Mouse (Mus musculus) hematopoietic stem cell, adult 5-6 weeks (primary cell): ENCODE data around the gene Snca. TPM values are rescaled to one million over a fixed set of nuclear protein-coding genes. Genes with fewer than 3 reads are reported as not detected.

Source experiments
- ATAC-seq, 2 experiments: fragments of 125-278 bp in 1 of 2; replicated peaks in 1 of 2; 2 replicates each; pipeline ENCODE4 v1.8.0; 2016 to 2017; ENCODE audit warnings: inconsistent platforms in 2 of 2, mild to moderate bottlenecking in 2 of 2, moderate number of reproducible peaks in 2 of 2, low read depth in 1 of 2, moderate TSS enrichment in 1 of 2; ENCODE audit not compliant: low FRiP score in 2 of 2, poor library complexity in 2 of 2, severe bottlenecking in 2 of 2, insufficient read depth in 1 of 2, low TSS enrichment in 1 of 2
- total RNA-seq: library from RNA; stranded (forward); fragments of 172-1452, 232-1000 nt; gene quantifications from 2 replicates; pipeline ENCODE4 v1.2.3, GENCODE M21; 2017

Snca gene
- total RNA-seq, 1 experiment from 2014 or later: 12.9 TPM

DNA sequence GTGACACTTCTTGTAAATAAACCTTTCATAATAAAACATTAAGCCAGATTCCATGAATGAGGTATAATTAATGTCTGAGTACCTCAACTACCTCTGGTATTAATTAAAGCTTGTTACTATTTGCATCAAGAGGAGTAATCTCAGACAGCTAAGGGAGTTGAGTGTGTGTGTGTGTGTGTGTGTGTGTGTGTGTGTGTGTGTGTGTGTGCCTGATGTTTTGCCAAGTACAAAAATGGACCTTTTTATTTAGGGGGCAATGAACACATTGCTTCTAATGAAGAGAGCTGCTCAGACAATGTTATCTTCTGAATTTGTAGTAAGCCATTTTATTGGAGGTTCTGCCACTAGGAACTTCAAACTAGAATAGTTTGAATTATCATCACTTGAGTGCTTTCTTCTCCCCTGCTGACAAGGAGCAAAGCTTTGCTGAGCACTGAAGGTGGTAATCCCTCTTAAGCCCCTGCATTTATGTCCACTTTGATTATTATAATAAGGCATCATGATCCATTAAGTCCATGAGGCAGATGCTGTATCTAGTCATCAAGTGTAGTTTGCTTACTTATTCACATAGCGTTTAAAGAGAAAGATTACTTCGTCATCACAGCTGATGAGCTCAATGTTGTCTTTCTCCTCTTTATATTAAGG lies 88.1 kb downstream of the Snca start:
- no peak for ATAC-seq

DNA sequence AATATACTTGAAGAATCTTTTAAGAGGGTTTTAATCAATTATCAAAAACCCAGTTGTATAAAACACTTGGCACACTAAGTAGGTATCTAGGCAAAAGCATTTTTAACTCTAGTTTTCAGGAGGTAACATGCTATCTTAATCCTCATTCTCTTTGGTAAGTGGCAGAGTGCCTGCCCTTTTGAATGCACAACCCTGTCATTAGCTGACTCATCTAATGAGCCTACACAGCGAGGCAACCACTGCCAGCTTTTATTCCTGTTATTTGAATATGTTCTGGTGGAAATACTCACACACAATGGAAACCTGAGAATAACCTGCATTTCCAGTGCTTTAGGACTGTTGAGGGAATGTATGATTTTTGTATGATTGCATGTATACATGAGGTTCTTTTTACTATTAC lies 89.9 kb downstream of the Snca start:
- ATAC-seq: no peak

DNA sequence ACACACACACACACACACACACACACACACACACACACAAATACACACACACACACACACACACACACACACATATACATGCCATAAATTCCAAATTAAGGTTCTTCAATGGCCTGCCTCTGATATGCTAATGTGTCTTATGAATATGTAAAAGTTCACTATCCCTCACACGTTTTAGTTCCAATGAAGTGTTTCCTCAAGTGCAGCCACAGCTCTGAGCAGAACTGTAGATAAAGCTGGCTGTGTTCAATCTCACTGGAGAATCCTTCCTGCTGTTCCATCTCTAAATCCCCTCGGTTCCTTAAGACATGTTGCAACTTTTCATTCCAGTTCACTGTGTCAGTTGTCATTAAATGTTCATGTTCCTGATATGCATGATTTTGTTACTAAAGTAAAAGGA lies 98.5 kb downstream of the Snca start:
- ATAC-seq: no peak

DNA sequence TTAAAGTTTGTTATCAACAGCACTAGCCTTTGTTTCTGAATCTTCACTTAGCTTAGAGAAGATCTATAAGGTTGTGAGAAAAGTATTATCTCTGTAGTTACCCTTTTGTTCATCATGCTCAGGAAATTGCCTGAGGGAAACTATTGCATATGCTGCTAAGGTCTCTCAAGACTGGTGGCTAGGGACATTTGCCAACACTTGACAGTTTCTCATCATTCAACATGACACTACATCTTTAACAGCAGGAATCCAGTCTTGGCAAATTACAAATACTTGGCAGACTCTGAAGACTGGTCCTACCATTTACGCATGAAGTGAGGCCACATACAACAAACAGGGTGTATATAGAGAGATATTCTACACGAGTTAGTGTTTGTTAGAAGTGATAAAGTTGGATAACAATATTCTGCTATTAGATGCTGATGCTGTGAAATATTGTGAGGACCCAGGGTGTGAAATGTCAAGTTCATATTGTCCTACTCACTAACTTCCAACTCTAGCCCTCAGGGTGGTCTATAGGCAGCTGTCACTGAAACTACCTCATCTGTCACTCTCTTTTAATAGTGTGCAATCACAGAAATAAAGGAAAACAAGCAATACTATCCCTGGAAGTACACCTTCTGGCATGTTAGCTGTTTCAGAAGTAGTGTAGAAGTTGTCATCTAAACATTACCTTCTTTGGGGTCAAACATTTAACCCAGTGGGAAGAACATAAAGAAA lies 105.4 kb downstream of the Snca start:
- no peak for ATAC-seq

DNA sequence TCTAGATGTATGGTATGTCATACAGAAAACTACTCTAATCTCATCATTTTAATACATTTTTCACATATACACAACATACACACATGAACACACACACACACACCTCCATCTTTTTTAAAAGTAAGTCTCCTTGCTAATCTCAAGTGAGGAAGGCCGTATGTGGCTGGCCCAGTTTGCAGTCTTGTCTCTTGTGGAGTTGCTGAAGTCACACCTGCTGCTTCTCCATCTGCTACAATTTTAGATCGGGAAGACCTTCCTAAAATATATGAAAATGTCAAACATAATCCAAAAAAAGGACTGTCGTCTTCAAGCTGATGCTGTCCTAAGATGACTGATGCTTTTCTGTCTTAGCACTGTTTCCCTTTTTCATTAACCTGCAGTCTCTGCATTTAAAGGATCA lies 112.1 kb downstream of the Snca start:
- ATAC-seq: no peak

DNA sequence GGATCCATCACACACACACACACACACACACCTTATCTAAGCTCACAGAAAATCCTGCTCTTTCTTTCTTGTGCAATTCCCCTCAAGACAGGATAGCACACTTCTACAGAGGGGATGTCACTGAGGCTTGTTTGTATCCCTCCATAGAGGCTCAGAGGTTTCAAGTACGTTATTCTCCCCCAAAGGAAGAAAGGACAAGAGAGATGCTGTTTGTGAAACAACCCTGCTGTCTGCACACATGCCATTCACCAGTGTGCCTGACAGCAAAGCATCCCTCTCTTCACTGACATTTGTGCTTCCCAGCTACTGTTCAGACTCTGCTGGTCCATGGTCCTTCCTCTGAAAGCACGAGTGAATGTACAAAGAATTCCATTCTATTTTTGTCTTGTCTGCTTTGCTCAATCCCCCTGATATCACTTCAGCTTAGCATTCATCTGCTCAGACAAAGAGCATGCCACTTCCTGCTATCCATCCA lies 119.6 kb downstream of the Snca start:
- no peak for ATAC-seq

DNA sequence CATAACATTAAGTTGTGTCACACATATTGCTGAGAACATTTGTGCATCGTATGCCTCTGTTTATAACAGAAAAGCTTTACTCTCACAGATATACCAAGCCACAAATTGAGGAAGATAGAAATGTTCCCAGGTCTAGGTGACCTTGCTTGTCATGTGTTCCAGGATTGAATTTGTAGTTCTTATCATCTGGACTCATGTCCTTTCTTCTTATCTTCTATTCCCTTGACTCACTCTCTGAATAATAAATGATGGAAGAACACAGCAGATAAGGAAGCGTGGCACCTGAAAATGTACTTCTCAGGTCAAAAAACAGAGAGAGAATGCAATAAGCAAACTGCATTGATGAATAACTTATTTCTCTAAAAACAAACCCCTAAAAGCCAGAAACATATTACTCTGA lies 131.6 kb downstream of the Snca start:
- ATAC-seq: no peak

DNA sequence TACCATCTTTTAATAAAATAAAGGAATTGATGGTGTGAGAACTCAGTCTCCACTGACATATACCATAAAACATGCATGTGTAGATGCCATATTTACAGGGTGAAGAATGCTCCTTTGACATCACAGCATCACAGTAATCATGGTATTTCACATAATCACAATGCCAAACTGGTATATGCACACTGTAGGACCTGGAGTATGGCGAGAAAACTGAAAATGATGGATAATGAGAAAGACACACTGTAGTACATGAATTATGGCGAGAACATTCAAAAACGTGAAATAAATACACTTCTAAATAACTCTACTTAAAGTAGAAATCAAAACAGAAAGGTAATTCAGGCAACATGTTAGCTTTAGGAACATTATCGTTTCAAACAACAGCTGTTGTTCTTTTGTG lies 142.6 kb downstream of the Snca start:
- peak; percentile 56 to 62; a peak in 1 of 4 replicates for ATAC-seq

DNA sequence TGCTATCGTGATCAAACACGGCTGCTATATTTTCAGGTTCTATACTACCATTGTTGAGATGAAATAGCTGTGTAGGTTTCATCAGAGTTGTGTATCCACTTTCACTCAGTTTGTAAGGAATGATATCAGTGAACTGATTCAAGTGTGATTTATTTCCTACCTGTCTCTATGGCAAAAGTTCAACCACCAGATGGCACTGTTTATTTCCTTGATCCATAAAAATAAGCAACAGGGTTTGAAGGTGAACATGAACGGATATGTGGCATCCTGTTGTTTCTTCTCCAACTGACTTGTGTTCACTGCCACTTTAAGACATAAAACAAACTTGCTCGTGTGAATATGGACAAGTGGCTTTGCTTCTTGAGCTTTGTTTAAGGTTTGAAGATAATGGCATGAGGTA lies 147.4 kb downstream of the Snca start:
- ATAC-seq: peak; percentile 62 to 69

Other genes starting within 250 kb of the Snca start
- 76.5 and 88.3 TPM in 2 replicates for gene Mmrn1, start 95.1 kb upstream of the Snca start, total RNA-seq